Mouse (Mus musculus) erythroblast, adult 5-6 weeks (primary cell): ENCODE data around the gene Nop53. TPM values are rescaled to one million over a fixed set of nuclear protein-coding genes. Genes with fewer than 3 reads are reported as not detected.

Experiments
- ATAC-seq: replicated peaks from 2 replicates; pipeline ENCODE4 v1.8.0; 2016; ENCODE audit warnings: moderate number of reproducible peaks, mild to moderate bottlenecking, moderate TSS enrichment, inconsistent platforms; ENCODE audit not compliant: poor library complexity, low FRiP score, severe bottlenecking
- total RNA-seq, 2 experiments: library from RNA; stranded (forward) in 1 of 2; stranded (reverse) in 1 of 2; fragments of 150-400 nt in 1 of 2; fragments of 200-764, 138-1000 nt in 1 of 2; gene quantifications; 2 replicates each; pipeline versions ENCODE4 v1.2.3 to v1.2.4; 2015 to 2017; ENCODE audit warnings: low replicate concordance in 2 of 2

Nop53 gene
- total RNA-seq, 2 experiments from 2014 or later: 14.6 to 75.8 TPM

DNA sequence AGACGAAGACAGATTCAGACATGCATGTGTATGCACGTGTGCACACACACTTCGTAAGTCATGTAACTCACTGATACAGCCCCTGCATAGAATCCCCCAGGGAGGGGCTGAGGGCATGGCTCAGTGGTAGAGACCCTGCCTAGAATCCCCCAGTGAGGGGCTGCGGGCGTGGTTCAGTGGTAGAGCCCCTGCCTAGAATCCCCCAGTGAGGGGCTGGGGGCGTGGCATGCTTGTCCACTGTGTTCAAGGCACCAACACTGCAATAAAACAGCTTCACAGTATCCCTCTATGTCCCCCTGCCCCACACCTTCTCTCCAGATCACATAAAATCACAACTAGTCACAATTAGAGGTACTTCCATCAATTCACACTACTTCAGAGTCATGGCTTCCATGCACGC, 15.9 kb upstream of the Nop53 start:
- ATAC-seq: no peak

DNA sequence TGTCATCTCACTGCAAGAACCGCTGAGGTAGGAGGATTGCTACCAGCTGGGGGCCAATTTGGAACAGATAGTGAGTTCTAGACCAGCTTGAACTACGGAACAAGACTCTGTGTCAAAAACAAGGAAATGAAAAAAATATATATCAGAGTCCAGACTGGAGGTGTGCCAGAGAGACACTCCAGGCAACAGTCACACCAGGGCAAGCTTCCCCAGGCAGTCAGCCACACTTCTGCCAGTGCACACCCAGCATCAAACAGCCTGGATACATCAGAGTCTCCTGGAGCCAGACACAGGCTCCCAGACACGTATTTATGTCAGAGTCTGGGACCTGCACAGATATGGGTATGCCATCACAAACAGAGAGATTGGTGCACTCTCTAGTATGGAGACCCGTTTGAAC, 15.4 kb upstream of the Nop53 start:
- ATAC-seq: no peak

DNA sequence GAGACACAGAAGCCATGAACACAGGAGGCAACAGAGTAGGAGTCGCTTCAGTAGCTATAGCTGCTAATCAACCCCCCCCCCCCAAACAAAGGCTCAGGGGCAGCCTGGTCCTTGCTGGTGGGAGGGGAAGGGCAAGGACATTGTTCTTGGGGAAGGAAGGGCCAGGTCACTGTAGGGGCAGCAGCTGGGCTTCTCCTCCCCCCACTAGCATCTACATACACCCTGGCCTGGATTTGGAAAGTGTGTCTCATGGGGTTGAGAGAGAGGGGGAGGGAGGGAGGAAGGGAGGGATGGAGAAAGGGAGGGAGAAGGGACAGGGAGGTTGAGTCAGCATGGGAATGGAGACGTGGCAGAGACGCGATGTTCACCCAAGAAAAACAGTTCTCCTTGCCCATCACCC, 14.8 kb upstream of the Nop53 start:
- no peak for ATAC-seq

DNA sequence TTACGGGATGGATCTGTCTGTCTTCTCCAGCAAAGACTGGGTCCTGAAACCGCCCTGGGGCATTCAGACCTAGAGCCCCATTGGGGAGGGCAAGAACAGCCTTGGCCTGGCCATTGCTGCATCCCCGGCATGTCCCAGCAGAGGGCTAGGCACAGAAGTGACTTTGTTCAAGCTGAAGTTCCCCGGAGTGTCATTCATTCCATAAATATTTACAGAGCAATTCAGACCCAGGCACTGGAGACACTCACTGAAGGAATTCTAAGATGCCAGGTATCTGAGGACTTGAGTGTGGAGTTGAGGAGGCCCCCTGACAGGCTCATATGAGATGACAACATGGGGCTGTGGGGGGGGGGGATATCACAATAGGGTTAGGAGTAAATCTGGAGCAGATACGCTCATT, 10.3 kb upstream of the Nop53 start:
- no peak for ATAC-seq

DNA sequence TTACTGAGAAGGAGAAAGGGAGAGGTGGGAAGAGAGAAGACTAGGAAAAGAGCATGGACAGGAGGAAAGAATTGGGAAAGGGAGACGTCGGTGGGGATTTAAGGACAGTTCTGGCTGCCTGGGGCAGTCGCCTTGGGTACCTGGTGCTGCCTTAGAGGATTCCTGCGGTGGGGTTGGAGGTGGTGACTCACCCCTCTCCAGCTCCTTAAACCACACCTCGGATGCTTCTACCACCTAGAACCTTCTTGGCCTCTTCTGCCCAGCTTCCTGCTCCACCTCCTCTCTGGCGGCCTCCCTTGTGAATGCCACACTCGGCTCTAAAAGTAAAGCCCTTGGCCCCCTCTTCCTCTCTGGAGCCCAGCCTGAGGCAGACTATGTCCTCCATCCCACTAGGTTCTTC, 9.6 kb upstream of the Nop53 start:
- no peak for ATAC-seq

DNA sequence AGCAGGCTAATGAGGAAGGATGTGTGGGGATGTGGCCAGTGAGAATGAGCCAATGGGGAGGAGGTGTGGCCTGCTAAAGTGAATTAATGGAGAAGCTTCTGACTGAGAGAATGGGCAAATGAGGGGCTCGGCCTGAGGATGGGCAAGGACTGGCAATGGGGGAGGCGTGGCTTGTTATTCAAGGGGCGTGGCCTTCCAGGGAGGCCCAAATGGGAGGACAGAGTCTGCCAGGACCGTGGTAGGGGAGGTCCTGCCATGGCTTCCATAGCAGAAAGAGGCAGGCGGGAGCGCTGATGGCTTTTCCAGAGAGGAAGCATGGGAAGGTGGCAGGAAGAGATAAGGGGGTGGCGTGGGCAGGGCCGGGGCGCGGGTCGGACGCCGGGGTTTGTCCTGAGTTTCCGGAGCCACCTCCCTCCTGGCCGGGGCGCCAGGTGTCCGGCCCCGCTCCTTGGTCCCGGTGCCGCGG, 9.1 kb upstream of the Nop53 start:
- peak; percentile 50 for ATAC-seq

DNA sequence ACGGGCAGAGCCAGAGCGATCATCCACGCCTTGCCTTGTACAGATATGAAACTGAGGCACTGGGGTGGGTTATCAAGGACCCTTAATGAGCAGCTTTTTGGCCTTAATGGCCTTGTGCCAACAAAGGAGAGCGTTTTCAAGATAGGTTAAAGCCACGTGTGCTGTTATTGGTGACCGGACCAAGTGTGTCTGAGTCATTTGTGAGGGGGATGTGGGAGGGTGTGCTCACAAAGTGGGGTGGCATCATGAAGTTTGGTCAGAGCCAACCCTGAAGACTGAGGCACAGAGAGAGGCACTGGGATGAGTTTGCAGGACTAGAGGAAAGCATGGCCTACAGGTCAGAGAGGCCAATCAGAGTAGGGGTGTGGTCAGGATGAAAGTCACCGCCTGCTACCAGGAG, 8.6 kb upstream of the Nop53 start:
- ATAC-seq: peak; percentile 75

DNA sequence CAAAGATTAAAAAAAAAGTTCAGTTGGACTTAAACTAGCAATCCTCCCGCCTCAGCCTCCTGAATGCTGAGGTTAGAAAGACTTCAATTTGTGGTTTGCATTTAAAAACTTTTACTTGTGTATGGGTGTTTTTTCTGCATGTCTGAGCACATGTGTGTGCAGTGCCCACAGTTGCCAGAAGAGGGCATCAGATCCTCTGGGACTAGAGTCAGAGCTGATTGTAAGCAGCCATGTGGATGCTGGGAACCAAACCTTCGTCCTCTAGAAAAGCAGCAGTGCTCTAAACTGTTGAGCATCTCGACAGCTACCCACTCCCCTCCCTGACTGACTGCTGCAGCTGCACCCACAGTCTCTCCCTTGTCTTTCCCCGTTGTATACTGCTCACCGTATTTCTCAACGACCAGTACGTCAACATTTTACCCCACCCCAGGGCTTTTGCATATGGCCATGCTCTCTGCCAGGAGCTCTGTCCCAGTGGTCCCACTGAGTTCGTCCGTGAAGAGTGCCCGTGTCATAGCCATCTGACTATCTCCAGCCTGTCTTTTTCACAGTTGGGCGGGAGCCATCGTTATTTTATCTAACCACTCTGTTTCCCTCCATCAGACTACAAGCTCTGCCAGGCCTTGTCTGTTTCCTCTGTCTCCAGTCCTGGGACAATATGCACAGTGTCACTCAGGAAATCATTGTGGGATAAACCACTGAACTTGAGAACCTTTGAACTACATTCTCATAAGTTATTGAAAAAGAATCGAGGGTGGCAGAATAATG, 7.6 kb upstream of the Nop53 start:
- no peak for ATAC-seq

DNA sequence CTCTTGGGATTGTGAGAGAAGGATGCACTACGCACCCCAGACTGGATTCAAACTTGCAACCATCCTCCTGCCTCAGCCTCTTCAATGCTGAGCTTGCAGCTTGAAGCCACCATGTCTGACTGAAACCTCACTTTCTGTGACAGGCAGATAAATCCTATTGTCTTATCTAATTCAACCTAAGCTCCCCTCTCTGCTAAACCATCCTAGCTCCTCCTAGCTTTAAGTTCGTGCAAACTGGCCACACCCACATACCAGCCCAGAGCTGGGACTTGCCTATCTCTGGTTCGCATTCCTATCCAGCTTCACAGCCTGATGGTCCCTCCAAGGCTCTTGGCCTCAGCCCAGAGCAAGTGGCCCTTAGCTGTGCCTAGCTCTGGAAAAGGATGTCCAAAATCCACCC, 6.5 kb upstream of the Nop53 start:
- peak; percentile 80 for ATAC-seq

DNA sequence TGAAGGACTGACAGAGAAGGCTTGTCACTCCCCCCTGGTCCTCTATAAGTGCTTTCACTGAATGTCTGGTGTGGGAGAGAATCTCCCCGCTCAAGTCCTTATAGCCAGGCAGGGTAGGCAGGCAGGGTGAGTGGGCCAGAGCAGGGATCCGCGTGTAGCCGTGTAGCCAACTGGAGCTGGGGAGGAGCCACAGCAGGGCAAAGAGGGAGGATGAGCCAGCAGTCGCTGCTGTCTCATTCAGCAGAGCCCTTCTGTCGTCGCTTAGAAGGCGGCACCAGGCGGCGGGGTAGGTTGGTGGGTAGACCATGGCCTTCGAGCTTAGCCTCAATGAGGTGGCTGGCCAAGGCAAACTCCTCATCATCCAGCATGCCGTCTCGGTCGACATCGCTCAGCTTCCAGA, 4.1 kb upstream of the Nop53 start:
- ATAC-seq: no peak

DNA sequence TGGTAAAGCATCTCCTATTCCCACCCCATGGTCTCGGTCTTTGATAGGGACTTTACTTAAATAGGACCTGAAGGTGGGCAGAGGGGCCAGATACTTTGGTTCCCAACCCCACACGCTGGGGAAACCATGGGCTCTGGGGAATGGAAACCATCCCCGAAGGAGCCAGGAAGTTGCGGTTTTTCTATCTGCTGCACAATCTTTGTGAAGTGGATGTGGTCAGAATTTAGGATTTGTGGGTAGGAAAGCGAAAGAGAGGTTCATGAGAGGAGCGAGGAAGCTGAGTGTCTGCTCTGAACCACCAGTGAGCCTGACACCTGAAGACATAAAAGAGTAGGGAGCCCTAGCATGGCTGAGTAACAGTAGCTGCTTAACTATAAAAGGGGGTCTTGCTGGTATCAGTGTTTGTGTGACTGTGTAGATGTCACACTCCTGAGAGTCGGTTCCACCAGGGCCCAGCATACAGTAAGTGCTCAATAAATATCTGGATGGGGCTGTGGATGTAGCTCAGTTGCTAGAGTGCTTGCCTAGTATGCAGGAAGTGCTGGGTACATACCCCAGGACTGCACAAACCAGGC, 3.4 kb upstream of the Nop53 start:
- ATAC-seq: no peak

DNA sequence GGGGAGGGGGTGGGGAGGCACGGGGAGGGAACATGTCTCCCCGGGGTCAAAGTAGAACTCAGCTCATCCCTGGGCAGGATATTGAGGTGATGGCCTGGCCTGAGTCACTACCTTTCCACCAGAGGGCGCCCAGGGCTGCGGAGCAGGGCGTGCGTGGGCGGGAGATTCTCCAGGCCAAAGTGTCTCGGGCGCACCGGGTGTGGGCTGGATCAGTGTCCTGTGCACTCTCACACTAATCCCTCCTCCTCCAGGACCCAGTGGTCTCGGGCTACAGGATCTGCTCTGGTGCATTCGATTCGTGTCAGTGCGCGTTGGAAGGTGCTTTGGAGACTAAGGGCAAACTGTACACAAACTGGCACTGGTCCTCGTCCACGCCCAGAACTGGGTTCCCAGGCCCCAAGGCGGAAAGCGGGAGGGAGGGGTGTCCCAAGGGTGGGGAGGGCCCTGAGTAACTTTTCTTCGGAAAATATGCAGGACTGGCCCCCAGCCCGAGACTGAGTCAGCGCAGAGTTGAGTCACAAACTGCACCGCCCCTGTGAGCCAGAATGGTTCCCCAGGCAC, 2.6 kb upstream of the Nop53 start:
- ATAC-seq: peak; percentile 78

DNA sequence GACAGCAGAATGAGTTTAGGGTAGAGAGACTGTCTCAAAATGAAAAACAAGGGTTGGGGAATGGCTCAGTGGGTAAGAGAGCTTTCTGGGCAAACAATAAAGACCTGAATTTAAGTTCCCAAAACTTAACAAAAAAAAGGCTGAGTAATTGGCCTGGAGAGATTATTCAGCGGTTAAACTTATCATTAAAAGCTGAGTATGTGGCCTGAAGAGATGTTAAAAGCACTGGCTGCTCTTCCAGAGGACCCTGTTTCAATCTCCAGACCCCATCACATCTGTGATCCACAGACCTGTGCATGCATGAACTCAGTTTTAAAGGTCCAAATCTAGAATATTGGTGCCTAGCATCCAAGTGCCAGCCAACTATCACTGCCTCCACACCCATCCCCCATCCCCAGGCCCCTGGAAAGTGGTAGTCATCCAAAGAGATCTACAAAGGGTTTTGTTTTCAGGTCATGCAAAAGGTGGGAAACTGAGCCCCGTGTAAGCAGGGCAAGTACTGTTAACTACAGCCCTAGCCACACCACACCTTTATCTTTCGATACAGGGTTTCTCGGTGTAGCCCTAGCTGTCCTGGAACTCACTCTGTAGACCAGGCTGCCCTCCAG, 1.9 kb upstream of the Nop53 start:
- ATAC-seq: no peak

DNA sequence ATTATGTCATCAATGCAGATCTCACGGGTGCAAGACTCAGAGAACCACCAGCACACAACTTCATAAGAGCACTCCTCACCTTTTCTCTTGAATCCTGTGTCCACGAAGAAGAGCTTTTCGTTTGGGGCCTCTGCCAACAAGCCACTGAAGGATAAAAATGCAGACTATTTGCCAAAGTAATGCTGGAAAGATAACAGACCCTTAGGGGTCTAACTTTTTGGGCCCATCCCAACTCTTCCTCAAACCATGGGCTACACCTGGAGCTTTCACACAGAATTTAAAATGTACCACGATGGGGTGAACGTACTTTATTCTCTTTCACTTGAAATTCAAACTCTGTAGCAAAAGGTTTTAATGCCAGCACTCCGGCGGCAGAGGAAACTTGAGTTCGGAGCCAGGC, 663 bp downstream of the Nop53 start:
- no peak for ATAC-seq

DNA sequence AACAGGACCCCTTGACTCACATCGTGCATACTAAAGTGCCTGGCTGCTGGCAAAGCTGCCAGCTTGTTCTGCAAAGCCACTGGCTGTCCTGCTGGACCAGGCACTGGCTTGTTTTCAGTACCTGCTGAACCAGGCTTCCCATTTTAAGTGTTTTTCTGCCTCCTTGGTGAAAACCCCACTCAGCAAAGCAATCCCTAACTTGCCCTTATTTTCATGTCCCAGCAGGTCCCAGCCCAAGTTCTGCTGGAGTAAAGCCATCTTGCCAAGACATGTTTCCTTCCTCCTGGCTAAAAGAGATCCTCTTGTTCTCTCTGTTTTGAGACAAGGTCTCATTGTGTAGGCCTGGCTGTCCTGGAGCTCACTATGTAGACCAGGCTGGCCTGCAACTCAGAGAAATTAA, 1.6 kb downstream of the Nop53 start:
- ATAC-seq: no peak

DNA sequence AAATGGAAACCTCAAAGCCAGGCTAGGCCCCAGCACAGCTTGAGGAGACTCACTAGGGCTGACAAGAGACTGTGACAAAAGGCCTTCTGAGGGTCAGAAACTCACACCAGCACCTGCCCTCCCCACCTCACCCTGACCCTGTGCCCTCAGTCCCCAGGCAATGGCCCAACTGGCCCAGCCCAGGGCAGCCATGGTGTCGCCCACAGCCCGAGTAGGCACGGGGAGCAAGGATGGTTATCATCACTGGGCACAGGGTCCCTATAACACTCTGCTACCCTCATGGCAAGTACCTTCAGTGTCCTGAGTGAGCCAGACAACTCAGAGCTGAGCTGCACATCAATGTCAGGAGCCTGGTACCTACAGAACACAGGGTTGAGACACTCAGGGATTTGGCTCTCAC, 7.3 kb downstream of the Nop53 start:
- ATAC-seq: no peak

DNA sequence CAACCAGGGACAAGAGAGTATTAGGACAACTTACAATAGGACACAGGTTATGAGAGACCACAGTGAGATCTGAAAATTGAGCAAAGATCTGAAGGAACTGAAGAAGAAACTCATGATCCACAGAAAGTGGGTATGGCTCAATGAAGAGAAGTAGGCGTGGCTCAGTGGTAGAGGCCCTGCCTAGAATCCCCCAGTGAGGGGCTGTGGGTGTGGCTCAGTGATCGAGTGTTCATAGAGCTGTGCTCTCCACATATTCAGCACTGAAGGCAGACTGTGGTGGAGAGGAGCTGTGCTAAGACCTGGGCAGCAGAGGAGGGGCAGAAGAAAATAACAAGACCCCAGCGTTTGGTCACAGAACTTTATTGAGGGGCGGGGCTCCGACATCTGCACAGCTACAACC, 8.4 kb downstream of the Nop53 start:
- ATAC-seq: no peak

DNA sequence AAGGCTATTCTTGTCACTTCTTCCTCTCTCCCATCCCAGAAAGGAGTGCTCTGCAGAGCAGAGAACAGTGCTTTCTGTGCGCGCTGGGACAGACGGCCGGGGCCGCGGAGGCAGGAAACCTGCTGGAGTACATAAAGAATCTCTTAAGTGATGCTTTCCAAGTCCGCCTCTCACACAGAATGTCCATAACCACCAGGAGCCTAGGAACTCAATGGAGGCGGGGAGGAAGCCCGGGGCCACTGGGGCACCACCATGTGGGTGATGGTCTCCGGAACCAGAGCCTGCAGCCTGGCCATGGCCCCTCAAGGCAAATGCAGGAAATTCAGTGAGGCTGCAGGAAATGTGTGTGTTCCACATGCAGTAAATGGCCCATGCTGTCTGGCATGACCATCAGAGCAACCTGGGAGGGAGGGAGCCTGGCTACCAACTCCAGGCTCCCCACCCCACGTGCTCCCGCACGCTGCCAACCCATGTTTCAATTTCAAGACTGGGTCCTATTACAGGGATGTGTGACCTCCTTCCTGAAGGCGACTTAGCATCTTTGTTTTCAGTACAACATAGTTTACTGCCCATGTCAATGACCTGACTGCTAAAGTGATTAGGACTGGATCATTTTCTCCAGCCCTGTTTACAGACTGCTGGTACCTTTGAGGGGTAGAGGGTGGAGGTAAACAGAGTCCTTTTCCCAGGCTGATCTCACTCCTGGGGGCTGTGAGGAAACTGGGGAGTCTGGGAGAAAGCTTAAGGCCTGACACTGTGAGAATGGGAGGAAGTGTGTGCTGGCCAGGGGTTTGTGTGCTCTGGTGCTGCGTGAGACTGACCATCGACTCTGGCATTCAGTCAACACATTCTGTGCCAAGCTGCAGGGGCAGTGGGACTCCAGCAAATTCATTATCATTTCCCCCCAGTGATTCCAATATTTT, 12.2 kb downstream of the Nop53 start:
- no peak for ATAC-seq

DNA sequence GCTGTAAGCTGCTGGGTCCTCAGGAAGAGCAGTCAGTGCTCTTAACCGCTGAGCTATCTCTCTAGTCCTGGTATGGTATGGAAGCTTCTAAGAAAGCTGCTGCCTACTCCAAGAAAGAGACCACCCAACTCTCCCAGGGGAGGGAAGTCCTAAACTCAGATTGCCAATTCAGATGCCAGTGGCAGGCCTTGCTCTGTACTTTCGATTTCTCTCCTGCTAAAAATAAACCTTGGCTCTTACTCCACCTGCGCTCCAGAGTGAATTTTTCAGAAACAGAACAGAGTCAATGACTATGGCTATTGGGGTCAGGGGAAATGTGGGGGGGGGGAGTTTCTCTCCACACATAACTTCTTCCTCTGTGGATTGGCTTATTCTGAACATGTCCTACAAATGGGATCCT, 14.2 kb downstream of the Nop53 start:
- no peak for ATAC-seq

DNA sequence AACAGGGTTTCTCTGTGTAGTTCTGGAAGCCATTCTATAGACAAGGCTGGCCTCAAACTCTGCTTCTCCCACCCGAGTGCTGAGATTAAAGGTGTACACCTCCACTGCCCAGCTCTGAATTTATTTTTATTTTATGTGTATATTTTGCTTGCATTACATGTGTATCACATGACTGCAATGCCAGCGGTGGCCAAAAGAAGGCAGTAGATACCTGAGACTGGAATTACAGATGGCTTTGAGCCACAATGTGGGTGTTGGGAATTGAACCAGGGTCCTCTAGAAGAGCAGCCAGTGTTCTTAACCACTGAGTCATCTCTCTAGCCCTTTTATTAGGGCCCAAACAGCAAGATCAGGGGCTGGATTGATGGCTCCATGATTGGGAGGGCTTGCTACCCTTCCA, 15.3 kb downstream of the Nop53 start:
- ATAC-seq: no peak
